Mouse (Mus musculus): ENCODE measurements around the gene Mccc2. TPM values are rescaled to one million over a fixed set of nuclear protein-coding genes. Genes with fewer than 3 reads are reported as not detected.

Gene Mccc2
- polyA plus RNA-seq, 1 experiment = 20.1 TPM

DNA sequence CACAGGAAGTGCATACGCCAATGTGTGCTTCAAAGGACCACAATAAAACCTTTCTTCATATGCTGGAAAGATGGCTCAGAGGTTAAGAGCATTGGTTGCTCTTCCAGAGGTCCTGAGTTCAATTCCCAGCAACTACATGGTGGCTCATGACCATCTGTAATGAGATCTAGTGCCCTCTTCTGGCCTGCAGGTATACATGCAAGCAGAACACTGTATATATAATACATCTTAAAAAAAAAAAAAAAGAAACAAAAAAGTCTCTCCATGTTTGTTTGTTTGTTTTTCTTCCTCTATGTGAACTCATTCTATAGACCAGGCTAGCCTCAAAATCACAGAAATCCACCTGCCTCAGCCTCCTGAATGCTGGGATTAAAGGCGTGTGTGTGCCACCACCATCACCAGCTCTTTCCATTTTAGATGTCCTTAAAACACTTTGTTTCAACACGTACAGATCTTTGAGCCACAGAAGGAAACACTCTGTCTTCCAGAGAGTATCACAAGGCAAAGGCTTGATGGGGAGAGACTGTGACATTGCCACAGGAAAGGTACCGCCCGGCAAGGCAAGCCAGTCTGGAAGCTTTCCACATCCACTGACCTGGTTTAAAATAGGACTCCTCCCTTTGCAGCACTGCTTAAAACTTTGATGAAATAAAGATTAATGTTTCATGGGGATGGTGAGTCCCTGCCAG, 60.4 kb downstream of the Mccc2 start:
- no peaks in the 10 kb centered on the region for H3K9me3 ChIP-seq (replicated peaks; ENCODE audit: control insufficient read depth, insufficient read depth, low read length, poor library complexity, severe bottlenecking)
- H3K9ac ChIP-seq (ENCODE audit: low read depth, poor library complexity, severe bottlenecking) = no peak overlapping the region
- no peaks in the 10 kb centered on the region for H3K36me3 ChIP-seq (ENCODE audit: control insufficient read depth, insufficient read depth, low read length, poor library complexity, severe bottlenecking)
- no peaks in the 10 kb centered on the region for H3K27me3 ChIP-seq (ENCODE audit: control insufficient read depth, insufficient read depth, low read length, poor library complexity, severe bottlenecking)
- H3K4me3 ChIP-seq (ENCODE audit: low read depth, low read length) = no peak overlapping the region
- H3K27ac ChIP-seq (ENCODE audit: insufficient read depth, low read length) = no peak overlapping the region
- TF ChIP-seq CTCF (IDR thresholded peaks at IDR 0.05; ENCODE audit: low read depth, low read length) (no peak), POLR2A (IDR thresholded peaks at IDR 0.05; ENCODE audit: insufficient read depth, low read length) (no peak), EP300 (IDR thresholded peaks at IDR 0.05; ENCODE audit: insufficient read depth, low read depth, low read length) (no peak)
- no peaks in the 10 kb centered on the region for H3K4me1 ChIP-seq (ENCODE audit: control insufficient read depth, insufficient read depth, low read length)

DNA sequence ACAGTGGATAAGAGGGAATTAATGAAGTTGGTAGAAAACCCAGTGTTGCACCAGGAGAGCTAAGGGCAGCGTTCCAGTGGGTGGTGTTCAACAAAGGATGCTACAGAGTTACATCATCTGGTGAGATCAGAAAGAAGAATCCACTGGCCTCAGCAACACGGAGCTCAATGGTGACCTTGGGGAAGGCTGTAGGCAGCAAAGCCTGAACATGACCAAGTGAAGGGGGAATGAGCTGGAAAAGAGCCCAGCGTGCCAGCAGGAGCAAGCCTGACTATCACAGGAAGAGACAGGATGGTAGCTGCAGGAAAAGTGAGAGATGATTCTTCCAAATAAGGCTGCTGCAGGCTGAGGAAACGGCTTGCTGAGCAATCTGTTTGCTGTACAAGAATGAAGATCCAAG, 68.0 kb downstream of the Mccc2 start:
- H3K9ac ChIP-seq (ENCODE audit: low read depth, poor library complexity, severe bottlenecking) = no peak overlapping the region
- H3K27ac ChIP-seq (ENCODE audit: insufficient read depth, low read length) = no peak overlapping the region
- H3K4me3 ChIP-seq (ENCODE audit: low read depth, low read length) = no peak overlapping the region
- H3K9me3 ChIP-seq (replicated peaks; ENCODE audit: control insufficient read depth, insufficient read depth, low read length, poor library complexity, severe bottlenecking) = no peaks in the 10 kb centered on the region; the same call in 1 of the 2 replicates
- H3K36me3 ChIP-seq (ENCODE audit: control insufficient read depth, insufficient read depth, low read length, poor library complexity, severe bottlenecking) = no peaks in the 10 kb centered on the region
- no peaks in the 10 kb centered on the region for H3K27me3 ChIP-seq (ENCODE audit: control insufficient read depth, insufficient read depth, low read length, poor library complexity, severe bottlenecking)
- no peaks in the 10 kb centered on the region for H3K4me1 ChIP-seq (ENCODE audit: control insufficient read depth, insufficient read depth, low read length)
- TF ChIP-seq CTCF (IDR thresholded peaks at IDR 0.05; ENCODE audit: low read depth, low read length) (no peak), POLR2A (IDR thresholded peaks at IDR 0.05; ENCODE audit: insufficient read depth, low read length) (no peak), EP300 (IDR thresholded peaks at IDR 0.05; ENCODE audit: insufficient read depth, low read depth, low read length) (no peak)

DNA sequence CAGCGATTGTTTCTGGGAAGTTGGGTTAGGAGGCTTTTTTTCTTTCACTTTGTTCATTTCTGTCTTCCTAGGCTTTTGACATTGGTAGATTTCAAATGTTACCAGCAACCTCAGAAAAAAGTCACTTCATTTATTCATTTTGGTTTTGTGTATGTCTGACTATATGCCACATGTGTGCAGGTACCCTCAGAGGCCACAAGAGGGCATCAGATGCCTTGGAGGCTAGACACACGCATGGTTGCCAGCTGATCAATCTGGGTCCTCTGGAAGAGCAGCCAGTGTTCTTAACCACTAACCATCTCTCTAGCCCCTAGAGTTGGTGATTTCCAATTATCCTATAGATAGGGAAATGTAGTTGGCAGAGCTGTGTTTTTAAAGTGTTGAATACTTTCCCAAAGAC, 71.9 kb downstream of the Mccc2 start:
- TF ChIP-seq EP300 (IDR thresholded peaks at IDR 0.05; ENCODE audit: insufficient read depth, low read depth, low read length) (no peak), CTCF (IDR thresholded peaks at IDR 0.05; ENCODE audit: low read depth, low read length) (peak; percentile 15), POLR2A (IDR thresholded peaks at IDR 0.05; ENCODE audit: insufficient read depth, low read length) (no peak)
- H3K9me3 ChIP-seq (replicated peaks; ENCODE audit: control insufficient read depth, insufficient read depth, low read length, poor library complexity, severe bottlenecking) = no peaks in the 10 kb centered on the region; the same call in 1 of the 2 replicates

DNA sequence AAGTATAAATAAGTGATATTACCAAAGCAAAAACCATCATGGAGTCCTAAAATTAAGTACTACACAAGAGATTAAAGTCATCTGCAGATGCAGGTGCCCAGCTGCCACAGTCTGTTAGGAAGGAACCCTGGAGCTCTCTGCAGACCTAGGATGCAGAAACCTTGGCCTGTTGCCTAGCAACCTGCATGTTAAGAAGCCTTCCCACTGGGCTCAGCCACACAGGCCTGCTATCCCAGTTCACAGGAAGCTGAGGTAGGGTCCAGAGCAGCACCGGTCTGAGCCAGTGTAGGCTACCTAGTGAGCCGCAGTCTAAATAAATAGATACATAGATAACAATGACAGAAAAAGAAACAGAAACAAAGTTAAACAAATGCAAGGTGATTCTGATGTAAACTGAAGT, 74.8 kb downstream of the Mccc2 start:
- no peaks in the 10 kb centered on the region; the same call in 1 of the 2 replicates for H3K9me3 ChIP-seq (replicated peaks; ENCODE audit: control insufficient read depth, insufficient read depth, low read length, poor library complexity, severe bottlenecking)
- H3K27ac ChIP-seq (ENCODE audit: insufficient read depth, low read length) = no peak overlapping the region
- no peaks in the 10 kb centered on the region for H3K36me3 ChIP-seq (ENCODE audit: control insufficient read depth, insufficient read depth, low read length, poor library complexity, severe bottlenecking)
- no peak overlapping the region for H3K9ac ChIP-seq (ENCODE audit: low read depth, poor library complexity, severe bottlenecking)
- TF ChIP-seq EP300 (IDR thresholded peaks at IDR 0.05; ENCODE audit: insufficient read depth, low read depth, low read length) (no peak), POLR2A (IDR thresholded peaks at IDR 0.05; ENCODE audit: insufficient read depth, low read length) (no peak), CTCF (IDR thresholded peaks at IDR 0.05; ENCODE audit: low read depth, low read length) (no peak)
- H3K27me3 ChIP-seq (ENCODE audit: control insufficient read depth, insufficient read depth, low read length, poor library complexity, severe bottlenecking) = no peaks in the 10 kb centered on the region
- no peaks in the 10 kb centered on the region for H3K4me1 ChIP-seq (ENCODE audit: control insufficient read depth, insufficient read depth, low read length)
- H3K4me3 ChIP-seq (ENCODE audit: low read depth, low read length) = no peak overlapping the region

More for the DNA sequence above, 71.9 kb downstream of the Mccc2 start:
- Histone ChIP-seq H3K4me3 (ENCODE audit: low read depth, low read length) (no peak overlapping the region), H3K9ac (ENCODE audit: low read depth, poor library complexity, severe bottlenecking) (no peak overlapping the region), H3K4me1 (ENCODE audit: control insufficient read depth, insufficient read depth, low read length) (no peaks in the 10 kb centered on the region), H3K36me3 (ENCODE audit: control insufficient read depth, insufficient read depth, low read length, poor library complexity, severe bottlenecking) (no peaks in the 10 kb centered on the region), H3K27me3 (ENCODE audit: control insufficient read depth, insufficient read depth, low read length, poor library complexity, severe bottlenecking) (no peaks in the 10 kb centered on the region), H3K27ac (ENCODE audit: insufficient read depth, low read length) (no peak overlapping the region)

DNA sequence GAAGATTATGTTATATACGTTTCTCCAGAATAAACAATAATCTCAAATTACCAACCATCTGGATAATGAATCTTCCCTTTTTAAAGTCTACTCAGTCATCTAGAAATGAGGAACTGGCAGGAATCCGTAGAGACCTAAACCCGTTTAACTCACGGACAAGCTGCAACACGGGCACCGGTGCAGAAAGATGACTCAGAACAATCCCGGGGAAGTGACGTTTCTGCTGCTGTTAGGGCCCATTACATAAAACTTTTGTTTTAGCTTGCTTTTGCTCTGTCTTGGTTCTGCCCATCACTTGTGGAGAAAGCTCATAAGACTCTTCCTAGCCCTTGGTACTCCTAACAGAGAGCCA, 76.1 kb downstream of the Mccc2 start:
- Histone ChIP-seq H3K27ac (ENCODE audit: insufficient read depth, low read length) (no peak overlapping the region), H3K27me3 (ENCODE audit: control insufficient read depth, insufficient read depth, low read length, poor library complexity, severe bottlenecking) (no peaks in the 10 kb centered on the region), H3K4me1 (ENCODE audit: control insufficient read depth, insufficient read depth, low read length) (no peaks in the 10 kb centered on the region), H3K4me3 (ENCODE audit: low read depth, low read length) (no peak overlapping the region), H3K9me3 (replicated peaks; ENCODE audit: control insufficient read depth, insufficient read depth, low read length, poor library complexity, severe bottlenecking) (no peaks in the 10 kb centered on the region; the same call in 1 of the 2 replicates), H3K9ac (ENCODE audit: low read depth, poor library complexity, severe bottlenecking) (no peak overlapping the region), H3K36me3 (ENCODE audit: control insufficient read depth, insufficient read depth, low read length, poor library complexity, severe bottlenecking) (no peaks in the 10 kb centered on the region)
- no peak for TF ChIP-seq EP300 (IDR thresholded peaks at IDR 0.05; ENCODE audit: insufficient read depth, low read depth, low read length)
- TF ChIP-seq POLR2A (IDR thresholded peaks at IDR 0.05; ENCODE audit: insufficient read depth, low read length) = no peak
- TF ChIP-seq CTCF (IDR thresholded peaks at IDR 0.05; ENCODE audit: low read depth, low read length) = no peak

DNA sequence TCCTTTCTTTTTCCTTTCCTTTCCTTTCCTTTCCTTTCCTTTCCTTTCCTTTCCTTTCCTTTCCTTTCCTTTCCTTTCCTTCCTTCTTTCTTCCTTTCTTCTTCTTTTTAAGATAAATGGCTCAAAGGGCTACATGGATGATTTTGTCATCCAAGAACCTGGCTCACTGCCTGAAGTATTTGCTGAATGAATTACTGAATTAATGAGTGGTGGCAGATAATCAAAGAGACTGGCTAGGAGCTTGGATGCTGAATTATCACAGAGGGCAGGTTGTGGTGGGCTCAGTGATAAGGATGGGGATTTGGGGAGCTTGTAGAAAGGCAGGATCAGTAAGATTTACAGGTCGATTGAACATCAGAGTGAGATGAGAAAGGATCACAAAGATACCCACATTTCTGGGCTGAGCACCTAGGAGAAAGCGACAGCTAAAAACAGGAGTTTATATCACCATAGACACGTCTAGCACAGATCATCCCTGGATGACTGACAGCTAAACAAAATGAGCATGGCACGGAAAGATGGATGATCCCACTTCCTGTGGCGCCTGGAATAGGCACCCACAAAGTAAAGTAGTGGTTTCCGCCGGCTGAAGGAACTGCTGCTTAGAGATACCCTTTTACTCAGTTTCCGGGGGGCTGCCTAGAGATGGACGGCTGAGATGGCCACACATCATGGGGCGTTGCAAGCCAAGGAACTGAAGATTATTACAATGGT, 76.7 kb downstream of the Mccc2 start:
- TF ChIP-seq CTCF (IDR thresholded peaks at IDR 0.05; ENCODE audit: low read depth, low read length) = no peak
- TF ChIP-seq EP300 (IDR thresholded peaks at IDR 0.05; ENCODE audit: insufficient read depth, low read depth, low read length) = no peak
- TF ChIP-seq POLR2A (IDR thresholded peaks at IDR 0.05; ENCODE audit: insufficient read depth, low read length) = no peak
- no peaks in the 10 kb centered on the region for H3K36me3 ChIP-seq (ENCODE audit: control insufficient read depth, insufficient read depth, low read length, poor library complexity, severe bottlenecking)
- no peak overlapping the region for H3K4me3 ChIP-seq (ENCODE audit: low read depth, low read length)
- H3K4me1 ChIP-seq (ENCODE audit: control insufficient read depth, insufficient read depth, low read length) = no peaks in the 10 kb centered on the region
- no peak overlapping the region for H3K9ac ChIP-seq (ENCODE audit: low read depth, poor library complexity, severe bottlenecking)
- no peaks in the 10 kb centered on the region for H3K27me3 ChIP-seq (ENCODE audit: control insufficient read depth, insufficient read depth, low read length, poor library complexity, severe bottlenecking)
- H3K9me3 ChIP-seq (replicated peaks; ENCODE audit: control insufficient read depth, insufficient read depth, low read length, poor library complexity, severe bottlenecking) = no peaks in the 10 kb centered on the region; the same call in 1 of the 2 replicates
- no peak overlapping the region for H3K27ac ChIP-seq (ENCODE audit: insufficient read depth, low read length)

All from ES-Bruce4 (cell line).